Mouse (Mus musculus): ENCODE results near the gene Pitpnm3. TPM values are rescaled to one million over a fixed set of nuclear protein-coding genes. Genes with fewer than 3 reads are reported as not detected.

Pitpnm3 gene
- polyA plus RNA-seq, 1 experiment from 2014 or later = 0.14 TPM

DNA sequence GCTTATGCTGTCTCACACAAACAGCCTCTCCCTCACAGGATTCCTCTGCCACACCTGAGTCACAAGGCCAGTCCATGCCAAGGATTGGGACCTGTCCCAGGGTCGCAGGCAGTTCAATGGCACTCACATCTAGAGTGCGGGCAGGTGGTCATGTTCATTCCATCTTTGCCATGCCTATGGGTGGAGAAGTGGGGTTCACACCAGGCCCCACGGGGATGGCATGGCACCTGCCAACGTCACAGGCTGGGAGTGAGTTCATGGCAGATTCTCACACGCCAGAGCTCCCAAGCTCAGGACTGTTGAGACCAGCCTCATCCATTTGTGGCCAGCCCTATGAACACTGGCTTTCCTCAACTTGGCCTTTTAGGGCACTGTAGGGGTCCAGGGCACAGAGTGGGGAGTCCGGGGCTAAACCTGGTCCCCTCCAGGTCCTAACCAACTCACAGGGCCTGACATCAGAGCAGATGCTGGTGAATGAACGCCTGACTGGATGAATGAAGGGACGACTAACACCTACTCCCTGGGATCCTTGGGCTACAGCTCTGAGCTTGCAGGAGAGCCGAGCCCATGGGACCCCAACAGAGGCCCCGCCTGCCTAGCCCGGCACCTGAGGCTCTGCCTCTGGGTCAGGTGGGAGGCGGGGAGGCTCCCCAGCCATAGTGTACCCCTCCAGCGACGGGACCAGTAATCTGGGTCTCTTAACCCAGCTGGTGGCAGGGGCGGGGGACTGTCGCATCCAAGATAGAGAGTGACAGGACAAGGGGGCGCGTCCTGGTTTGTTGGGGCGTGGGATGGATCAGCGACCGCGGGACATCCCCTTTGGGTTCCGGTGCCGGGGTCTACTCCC, 819 bp downstream of the Pitpnm3 start:
- H3K27me3 ChIP-seq = peaks cover 79% of the 10 kb centered on the region

DNA sequence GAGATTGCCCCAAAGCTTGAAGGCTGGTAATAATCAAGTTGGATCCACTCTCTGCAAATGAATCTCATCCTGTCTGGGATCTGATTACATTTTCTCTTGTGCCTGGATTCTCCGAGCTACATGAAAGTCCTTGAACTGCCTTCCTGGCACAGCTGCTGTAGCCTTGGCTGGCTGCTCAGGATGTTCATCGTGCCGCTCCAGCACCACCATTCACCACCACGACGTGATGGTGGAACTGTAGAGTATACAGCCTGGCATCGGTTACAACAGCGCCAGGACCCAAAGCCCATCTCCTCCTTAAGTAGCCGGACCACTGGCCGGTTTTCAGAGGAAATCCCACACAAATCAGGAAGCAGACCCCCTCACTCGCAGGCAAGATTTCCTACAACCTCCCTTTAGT, 2.5 kb downstream of the Pitpnm3 start:
- no peak overlapping the region for H3K9ac ChIP-seq
- no peak overlapping the region for H3K27ac ChIP-seq
- H3K9me3 ChIP-seq (replicated peaks) = no peaks in the 10 kb centered on the region
- no peaks in the 10 kb centered on the region for H3K4me1 ChIP-seq (replicated peaks)
- no peak overlapping the region for H3K4me3 ChIP-seq (replicated peaks)
- no peak for ATAC-seq (ENCODE audit: low read depth)
- H3K4me2 ChIP-seq = no peak overlapping the region
- peaks cover 80% of the 10 kb centered on the region for H3K27me3 ChIP-seq
- no peaks in the 10 kb centered on the region for H3K36me3 ChIP-seq
- 53% methylated on average over 10 of the region's 10 CpGs for WGBS (ENCODE audit: insufficient replicate concordance)
- DNase-seq = no peak

More for the DNA sequence above, 819 bp downstream of the Pitpnm3 start:
- ATAC-seq (ENCODE audit: low read depth) (no peak), DNase-seq (no peak)
- peak overlapping the region; percentile 48 for H3K4me3 ChIP-seq (replicated peaks)
- H3K4me2 ChIP-seq = peak overlapping the region; percentile 65
- H3K9me3 ChIP-seq (replicated peaks) = no peaks in the 10 kb centered on the region
- no peaks in the 10 kb centered on the region for H3K36me3 ChIP-seq
- H3K4me1 ChIP-seq (replicated peaks) = no peaks in the 10 kb centered on the region
- no peak overlapping the region for H3K9ac ChIP-seq
- 16% methylated on average over 24 of the region's 24 CpGs for WGBS (ENCODE audit: insufficient replicate concordance)
- no peak overlapping the region for H3K27ac ChIP-seq

DNA sequence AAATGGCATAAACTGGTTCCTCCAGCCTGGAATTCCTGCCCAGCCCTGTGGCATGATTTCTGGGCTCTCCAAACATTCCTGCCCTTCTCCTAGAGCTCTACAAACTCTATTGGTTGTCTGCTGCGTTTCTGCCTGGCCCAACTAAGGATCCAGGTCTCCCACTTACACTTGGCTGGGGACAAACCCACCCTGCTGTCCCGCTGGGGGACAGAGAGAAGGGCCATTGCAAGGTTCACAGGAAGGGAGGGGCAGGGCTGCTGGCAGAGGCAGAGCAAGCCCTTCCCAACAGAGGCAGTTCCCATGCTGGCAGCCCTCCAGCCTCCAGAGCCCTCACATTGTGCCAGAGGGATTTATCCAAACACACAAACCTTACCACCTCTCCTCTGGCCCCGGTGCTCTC, 3.3 kb downstream of the Pitpnm3 start:
- 7% methylated on average over 3 of the region's 3 CpGs for WGBS (ENCODE audit: insufficient replicate concordance)
- Histone ChIP-seq H3K9ac (no peak overlapping the region), H3K36me3 (no peaks in the 10 kb centered on the region), H3K4me2 (no peak overlapping the region), H3K27me3 (peaks cover 71% of the 10 kb centered on the region), H3K27ac (no peak overlapping the region), H3K4me1 (replicated peaks) (no peaks in the 10 kb centered on the region), H3K4me3 (replicated peaks) (no peak overlapping the region), H3K9me3 (replicated peaks) (no peaks in the 10 kb centered on the region)
- no peak for DNase-seq
- ATAC-seq (ENCODE audit: low read depth) = no peak

DNA sequence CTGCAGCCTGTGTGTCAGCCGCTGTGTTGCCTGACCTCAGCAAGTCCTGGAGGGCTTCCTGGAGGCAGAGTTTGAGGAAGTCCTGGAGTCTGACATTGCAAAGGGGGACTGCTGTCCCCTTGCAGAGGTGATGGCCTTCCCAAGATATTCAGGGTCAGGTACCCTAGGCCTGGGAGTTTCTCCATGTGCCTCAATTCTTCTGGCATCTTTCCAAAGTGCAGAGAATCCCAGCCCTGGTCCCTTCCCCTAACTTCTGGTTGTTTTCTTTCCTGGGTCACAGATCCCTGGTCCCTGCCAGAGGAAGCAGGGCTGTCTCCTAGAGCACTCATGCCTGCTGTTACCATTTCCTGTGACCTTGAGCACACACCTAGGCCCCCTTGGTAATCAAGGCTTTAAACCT, 3.9 kb downstream of the Pitpnm3 start:
- WGBS (ENCODE audit: insufficient replicate concordance) = 62% methylated on average over 1 of the region's 1 CpGs
- peaks cover 66% of the 10 kb centered on the region for H3K27me3 ChIP-seq

DNA sequence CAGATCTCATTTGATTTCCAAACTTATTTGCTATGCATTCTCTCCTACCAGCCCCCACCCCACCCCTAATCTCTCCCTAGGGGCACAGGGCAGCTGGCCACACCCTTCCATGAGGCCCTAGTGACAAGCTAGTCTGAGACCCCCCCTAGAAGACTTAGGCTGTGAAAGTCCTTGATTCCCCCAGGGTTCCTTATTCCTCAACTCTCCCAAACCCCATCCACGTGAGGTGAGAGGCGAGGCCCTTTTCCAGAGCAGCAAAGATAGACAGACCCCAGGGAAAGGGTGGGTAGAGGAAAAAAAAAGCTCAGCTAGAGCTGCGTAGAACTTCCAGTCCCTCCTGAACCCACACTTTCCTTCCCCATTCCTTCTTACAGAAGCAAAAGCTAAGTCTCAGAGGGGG, 4.7 kb downstream of the Pitpnm3 start:
- Histone ChIP-seq H3K27me3 (peaks cover 58% of the 10 kb centered on the region), H3K36me3 (no peaks in the 10 kb centered on the region), H3K4me2 (no peak overlapping the region), H3K9me3 (replicated peaks) (no peaks in the 10 kb centered on the region), H3K4me3 (replicated peaks) (no peak overlapping the region), H3K4me1 (replicated peaks) (no peaks in the 10 kb centered on the region), H3K27ac (no peak overlapping the region), H3K9ac (no peak overlapping the region)
- WGBS (ENCODE audit: insufficient replicate concordance) = 32% methylated on average over 3 of the region's 3 CpGs
- DNase-seq = no peak
- ATAC-seq (ENCODE audit: low read depth) = no peak

More for the DNA sequence above, 3.9 kb downstream of the Pitpnm3 start:
- H3K4me3 ChIP-seq (replicated peaks) = no peak overlapping the region
- DNase-seq (no peak), ATAC-seq (ENCODE audit: low read depth) (no peak)
- H3K4me1 ChIP-seq (replicated peaks) = no peaks in the 10 kb centered on the region
- H3K36me3 ChIP-seq = no peaks in the 10 kb centered on the region
- H3K27ac ChIP-seq = no peak overlapping the region
- H3K9ac ChIP-seq = no peak overlapping the region
- H3K4me2 ChIP-seq = no peak overlapping the region
- H3K9me3 ChIP-seq (replicated peaks) = no peaks in the 10 kb centered on the region

GRCm38 (mm10) chr11:72130472-72130871, 5.1 kb downstream of the Pitpnm3 start:
- Histone ChIP-seq H3K36me3 (no peaks in the 10 kb centered on the region), H3K9me3 (replicated peaks) (no peaks in the 10 kb centered on the region), H3K4me1 (replicated peaks) (no peaks in the 10 kb centered on the region), H3K4me2 (peak overlapping the region; percentile 13), H3K27ac (no peak overlapping the region), H3K4me3 (replicated peaks) (no peak overlapping the region), H3K9ac (no peak overlapping the region), H3K27me3 (peaks cover 54% of the 10 kb centered on the region)
- no peak for DNase-seq
- ATAC-seq (ENCODE audit: low read depth) = no peak
- WGBS (ENCODE audit: insufficient replicate concordance) = 52% methylated on average over 3 of the region's 3 CpGs

DNA sequence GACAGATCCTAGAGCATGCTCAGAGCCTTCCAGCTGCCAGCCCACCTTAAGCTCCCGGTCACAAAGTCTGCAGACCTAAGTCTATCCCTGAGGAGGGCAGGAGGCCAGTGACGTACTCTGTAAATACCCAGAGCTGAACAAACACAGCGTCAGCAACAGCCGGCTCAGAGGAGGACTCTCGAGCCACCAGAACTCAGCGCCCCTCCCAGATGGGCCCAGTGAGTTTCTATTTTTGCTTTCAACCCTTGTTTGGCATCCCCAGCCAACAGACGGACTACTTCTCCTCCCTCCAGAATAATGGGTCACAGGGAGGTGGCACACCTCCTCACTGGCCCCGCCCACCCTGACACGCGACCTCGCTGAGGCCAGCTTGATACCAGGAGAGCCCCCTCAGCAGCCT, 5.6 kb downstream of the Pitpnm3 start:
- DNase-seq (no peak), ATAC-seq (ENCODE audit: low read depth) (no peak)
- H3K27me3 ChIP-seq = peaks cover 49% of the 10 kb centered on the region
- H3K27ac ChIP-seq = no peak overlapping the region
- H3K4me1 ChIP-seq (replicated peaks) = no peaks in the 10 kb centered on the region
- no peaks in the 10 kb centered on the region for H3K9me3 ChIP-seq (replicated peaks)
- H3K4me3 ChIP-seq (replicated peaks) = no peak overlapping the region
- H3K4me2 ChIP-seq = peak overlapping the region; percentile 13
- no peak overlapping the region for H3K9ac ChIP-seq
- 18% methylated on average over 11 of the region's 11 CpGs for WGBS (ENCODE audit: insufficient replicate concordance)
- H3K36me3 ChIP-seq = no peaks in the 10 kb centered on the region

DNA sequence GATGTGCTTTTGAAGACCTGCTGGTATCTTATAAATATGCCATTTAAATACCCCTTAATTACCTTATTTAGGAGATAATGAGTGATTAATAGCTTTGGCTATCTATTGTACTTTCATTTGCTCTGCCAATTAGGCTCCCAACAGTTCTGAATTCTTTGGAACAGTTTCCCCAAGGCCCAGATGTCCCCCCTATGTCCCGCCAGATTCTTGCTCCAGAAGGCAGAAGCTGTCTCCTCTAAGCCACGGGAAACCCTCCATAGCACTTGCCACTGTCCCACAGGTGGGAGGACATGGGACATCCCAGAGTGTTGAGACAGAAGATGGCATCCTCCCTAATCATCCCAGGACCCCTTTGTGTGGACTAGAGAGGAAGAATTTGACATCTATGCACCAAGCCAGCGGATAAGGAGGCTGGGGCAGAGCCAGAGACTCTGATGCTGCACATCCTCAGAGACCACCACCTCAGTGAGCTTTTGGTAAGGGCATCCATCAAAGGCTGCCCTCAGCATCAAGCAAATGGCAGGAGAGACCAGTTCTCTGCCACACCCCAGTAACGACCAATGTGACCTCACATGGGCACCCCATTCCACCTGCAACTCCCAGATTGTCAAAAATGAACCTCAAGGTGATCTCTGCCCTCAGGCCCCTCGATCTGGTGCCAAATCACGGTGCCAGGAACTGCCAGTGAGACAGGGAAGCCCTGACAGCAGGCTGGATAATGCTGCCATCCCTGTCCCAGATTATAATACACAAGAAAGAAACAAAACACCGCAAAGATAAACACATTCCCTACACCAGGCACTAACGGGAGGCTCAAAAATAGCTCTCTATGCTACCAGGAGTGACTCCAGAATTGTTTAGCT, 6.3 kb downstream of the Pitpnm3 start:
- H3K4me3 ChIP-seq (replicated peaks) = no peak overlapping the region
- H3K27me3 ChIP-seq = peaks cover 41% of the 10 kb centered on the region

DNA sequence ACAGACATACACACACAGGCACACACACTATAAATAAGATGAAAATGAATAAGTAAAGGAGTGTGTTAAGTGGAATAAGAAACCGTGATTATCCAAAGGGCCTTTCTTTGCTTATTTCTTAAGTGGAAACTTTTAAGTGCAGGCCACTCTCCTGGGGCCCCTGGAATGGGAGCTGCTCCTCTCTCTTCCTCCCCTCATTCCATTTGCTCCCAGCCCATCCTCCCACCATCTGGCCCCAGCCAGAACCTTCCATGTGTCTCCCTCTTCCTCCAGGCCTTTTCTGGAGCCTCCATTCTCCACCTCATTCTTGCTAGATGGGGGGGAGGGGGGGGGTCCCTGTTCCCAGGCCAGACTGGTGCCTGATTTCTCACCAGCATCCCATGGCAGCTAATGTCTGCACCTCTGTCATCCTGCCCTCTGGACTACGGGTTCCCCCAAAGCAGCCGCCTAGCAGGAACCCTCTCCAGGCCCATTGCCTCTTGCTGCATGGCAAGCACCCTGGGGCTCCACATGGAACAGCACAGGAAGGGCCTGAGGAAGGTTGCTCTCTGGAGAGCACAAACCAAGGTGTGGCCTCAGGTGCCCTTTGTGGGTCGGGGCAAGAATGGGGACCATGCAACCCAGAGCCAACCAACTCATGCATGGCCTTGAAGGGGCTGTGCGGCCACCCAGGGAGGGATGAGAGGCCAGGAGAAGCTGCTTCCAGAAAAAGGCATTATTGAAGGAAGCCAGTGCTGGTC, 8.0 kb downstream of the Pitpnm3 start:
- H3K27me3 ChIP-seq = peaks cover 25% of the 10 kb centered on the region
- no peak for ATAC-seq (ENCODE audit: low read depth)
- WGBS (ENCODE audit: insufficient replicate concordance) = 50% methylated on average over 5 of the region's 5 CpGs

More for the DNA sequence above, 6.3 kb downstream of the Pitpnm3 start:
- Histone ChIP-seq H3K36me3 (no peaks in the 10 kb centered on the region), H3K9ac (no peak overlapping the region), H3K9me3 (replicated peaks) (no peaks in the 10 kb centered on the region), H3K27ac (no peak overlapping the region), H3K4me1 (replicated peaks) (no peaks in the 10 kb centered on the region), H3K4me2 (no peak overlapping the region)
- DNase-seq = no peak
- 45% methylated on average over 8 of the region's 8 CpGs for WGBS (ENCODE audit: insufficient replicate concordance)
- no peak for ATAC-seq (ENCODE audit: low read depth)

GRCm38 (mm10) chr11:72125781-72126180, 9.8 kb downstream of the Pitpnm3 start:
- Histone ChIP-seq H3K27me3 (peaks cover 10% of the 10 kb centered on the region; the same call in 1 of the 2 replicates), H3K36me3 (no peaks in the 10 kb centered on the region), H3K4me3 (replicated peaks) (no peak overlapping the region), H3K9me3 (replicated peaks) (no peaks in the 10 kb centered on the region), H3K27ac (no peak overlapping the region), H3K4me1 (replicated peaks) (no peaks in the 10 kb centered on the region), H3K4me2 (no peak overlapping the region), H3K9ac (no peak overlapping the region)
- ATAC-seq (ENCODE audit: low read depth) = no peak
- WGBS (ENCODE audit: insufficient replicate concordance) = 53% methylated on average over 3 of the region's 3 CpGs
- DNase-seq = no peak

More for the DNA sequence above, 8.0 kb downstream of the Pitpnm3 start:
- Histone ChIP-seq H3K9me3 (replicated peaks) (no peaks in the 10 kb centered on the region), H3K4me2 (no peak overlapping the region), H3K36me3 (no peaks in the 10 kb centered on the region), H3K4me3 (replicated peaks) (no peak overlapping the region), H3K4me1 (replicated peaks) (no peaks in the 10 kb centered on the region), H3K27ac (no peak overlapping the region), H3K9ac (no peak overlapping the region)
- DNase-seq = no peak

DNA sequence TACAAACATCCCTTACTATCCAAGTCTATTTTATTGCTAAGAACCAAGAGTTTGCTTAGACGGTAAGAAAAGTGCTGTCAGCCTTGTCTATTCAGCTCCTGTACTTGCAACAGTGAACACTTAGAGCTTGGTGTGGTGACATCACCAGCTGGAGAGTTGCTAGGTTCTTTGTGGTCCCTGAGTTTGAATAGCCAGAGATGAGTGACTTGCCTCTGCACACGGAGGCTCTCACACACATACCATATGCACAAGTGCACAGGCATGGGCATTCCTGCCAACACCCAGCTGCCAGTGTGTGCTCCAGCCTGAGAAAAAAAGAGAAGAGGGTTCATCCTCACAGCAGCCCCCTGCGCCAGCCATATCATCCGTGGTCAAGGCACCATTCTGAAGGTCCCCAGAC, 12.0 kb downstream of the Pitpnm3 start:
- Histone ChIP-seq H3K27ac (no peak overlapping the region), H3K4me2 (no peak overlapping the region), H3K9ac (no peak overlapping the region), H3K27me3 (no peaks in the 10 kb centered on the region), H3K9me3 (replicated peaks) (no peaks in the 10 kb centered on the region), H3K4me3 (replicated peaks) (no peak overlapping the region), H3K36me3 (no peaks in the 10 kb centered on the region), H3K4me1 (replicated peaks) (no peaks in the 10 kb centered on the region)
- ATAC-seq (ENCODE audit: low read depth) = no peak
- no peak for DNase-seq
- whole genome bisulfite sequencing (ENCODE audit: insufficient replicate concordance) = 62% methylated on average over 4 of the region's 4 CpGs
